Mouse (Mus musculus) embryo, embryonic 9.5 days (tissue): ENCODE measurements around the gene Itgal.

Experiments used
- DNase-seq: peaks from one replicate; pipeline ENCODE4 v3.0.0-alpha.2; 2017; ENCODE audit errors: extremely low spot score

The Itgal gene

GRCm38 (mm10) chr7:127278311-127278710 lies 17.7 kb upstream of the Itgal start:
- peak; percentile 32 for DNase-seq

GRCm38 (mm10) chr7:127280092-127280491 lies 16.0 kb upstream of the Itgal start:
- no peak for DNase-seq

GRCm38 (mm10) chr7:127281114-127281513 lies 14.9 kb upstream of the Itgal start:
- no peak for DNase-seq

GRCm38 (mm10) chr7:127282190-127282589 lies 13.9 kb upstream of the Itgal start:
- DNase-seq: no peak

GRCm38 (mm10) chr7:127285154-127285553 lies 10.9 kb upstream of the Itgal start:
- no peak for DNase-seq

GRCm38 (mm10) chr7:127287940-127288339 lies 8.1 kb upstream of the Itgal start:
- DNase-seq: no peak

GRCm38 (mm10) chr7:127289306-127289705 lies 6.8 kb upstream of the Itgal start:
- no peak for DNase-seq

- DNase-seq: no peak
Observed at GRCm38 (mm10) chr7:127290142-127290541, 5.9 kb upstream of the Itgal start.

GRCm38 (mm10) chr7:127296786-127297555 lies 911 bp downstream of the Itgal start:
- no peak for DNase-seq

GRCm38 (mm10) chr7:127297586-127298193 lies 1.6 kb downstream of the Itgal start:
- no peak for DNase-seq

GRCm38 (mm10) chr7:127308431-127308830 lies 12.4 kb downstream of the Itgal start:
- no peak for DNase-seq

GRCm38 (mm10) chr7:127308887-127309286 lies 12.8 kb downstream of the Itgal start:
- DNase-seq: peak; percentile 65

- DNase-seq: no peak
Observed at GRCm38 (mm10) chr7:127309951-127310350, 13.9 kb downstream of the Itgal start.

GRCm38 (mm10) chr7:127313912-127314311 lies 17.9 kb downstream of the Itgal start:
- no peak for DNase-seq

GRCm38 (mm10) chr7:127321106-127321505 lies 25.0 kb downstream of the Itgal start:
- DNase-seq: no peak

GRCm38 (mm10) chr7:127322085-127322484 lies 26.0 kb downstream of the Itgal start:
- peak; percentile 25 for DNase-seq

- DNase-seq: no peak
Observed at GRCm38 (mm10) chr7:127324944-127325343, 28.9 kb downstream of the Itgal start.

- DNase-seq: no peak
Observed at GRCm38 (mm10) chr7:127325550-127325949, 29.5 kb downstream of the Itgal start.

- no peak for DNase-seq
Observed at GRCm38 (mm10) chr7:127326685-127327084, 30.6 kb downstream of the Itgal start.

- no peak for DNase-seq
Observed at GRCm38 (mm10) chr7:127333240-127333639, 37.2 kb downstream of the Itgal start.

GRCm38 (mm10) chr7:127335604-127336003 lies 39.5 kb downstream of the Itgal start:
- DNase-seq: no peak

GRCm38 (mm10) chr7:127337636-127338035 lies 41.6 kb downstream of the Itgal start:
- no peak for DNase-seq

GRCm38 (mm10) chr7:127341356-127341755 lies 45.3 kb downstream of the Itgal start:
- no peak for DNase-seq
